Mouse (Mus musculus) brain, embryonic 18.5 days (tissue): ENCODE results near the gene Zfp273.
"Not testable (repeated sequence)": the region's sequence is repeated elsewhere in the genome, so short reads cannot be mapped to it uniquely, and the experiment has no call there.

Experiments used
- DNase-seq: peaks from one replicate; pipeline ENCODE4 v3.0.0-alpha.2; 2012; ENCODE audit warnings: low read depth, low spot score

Gene Zfp273

GRCm38 (mm10) chr13:67867899-67868298 is 54.4 kb downstream of the Zfp273 start:
- DNase-seq, result no peak

DNA sequence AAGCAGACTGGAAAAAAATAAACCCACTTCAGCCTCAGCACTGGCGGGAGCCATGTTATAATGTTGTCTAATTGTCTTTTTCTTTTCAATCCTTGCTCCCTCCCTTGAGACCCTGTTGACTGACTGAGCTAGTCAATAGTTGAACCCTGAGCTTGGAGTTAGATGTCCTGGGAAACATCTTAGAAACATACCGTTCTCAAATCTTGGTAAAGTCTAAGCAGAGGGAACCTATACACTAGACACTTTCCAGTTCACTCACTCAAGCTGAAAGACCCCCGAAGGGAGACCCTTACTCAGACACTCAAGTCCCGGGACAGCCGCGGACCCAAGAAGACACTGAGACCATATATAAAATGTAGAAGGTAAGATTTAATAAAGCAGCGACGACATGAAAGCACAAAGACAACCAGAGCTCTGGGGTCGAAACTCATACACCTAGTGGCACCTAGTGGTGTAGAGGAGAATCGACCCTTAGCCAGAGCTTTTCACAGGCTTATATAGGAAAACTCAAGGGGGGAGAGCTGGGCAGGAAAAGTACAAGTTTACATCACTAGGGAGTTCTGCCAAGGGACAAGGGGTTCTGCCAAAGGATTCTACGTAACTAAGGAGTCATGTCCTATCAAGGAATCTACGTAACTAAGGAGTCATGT is 62.6 kb downstream of the Zfp273 start:
- not testable (repeated sequence) for DNase-seq
